Mouse (Mus musculus): ENCODE results near the gene Smad3. TPM values are rescaled to one million over a fixed set of nuclear protein-coding genes. Genes with fewer than 3 reads are reported as not detected.

The Smad3 gene
- polyA plus RNA-seq, 1 experiment from 2014 or later: 9.0 TPM

GRCm38 (mm10) chr9:63731114-63731828 lies 26.5 kb downstream of the Smad3 start:
- Histone ChIP-seq H3K9me3 (ENCODE audit: control insufficient read depth, low read length) (no peaks in the 10 kb centered on the region), H3K36me3 (replicated peaks; ENCODE audit: control insufficient read depth, insufficient read depth) (no peaks in the 10 kb centered on the region), H3K4me2 (replicated peaks) (no peak overlapping the region), H3K27me3 (ENCODE audit: control insufficient read depth, insufficient read depth, low read length) (no peaks in the 10 kb centered on the region), H3K9ac (no peak overlapping the region), H3K4me1 (replicated peaks; ENCODE audit: control insufficient read depth, insufficient read depth, low read length) (no peaks in the 10 kb centered on the region), H3K4me3 (replicated peaks; ENCODE audit: low read length) (no peak overlapping the region), H3K27ac (no peak overlapping the region)
- DNase-seq (ENCODE audit: low spot score) (no peak), ATAC-seq (ENCODE audit: low FRiP score) (no peak)
- WGBS: 86% methylated on average over 9 of the region's 9 CpGs

GRCm38 (mm10) chr9:63728969-63729368 lies 28.8 kb downstream of the Smad3 start:
- no peak overlapping the region for H3K4me3 ChIP-seq (replicated peaks; ENCODE audit: low read length)
- no peaks in the 10 kb centered on the region for H3K9me3 ChIP-seq (ENCODE audit: control insufficient read depth, low read length)
- no peaks in the 10 kb centered on the region for H3K27me3 ChIP-seq (ENCODE audit: control insufficient read depth, insufficient read depth, low read length)
- no peak for DNase-seq (ENCODE audit: low spot score)
- no peak overlapping the region for H3K27ac ChIP-seq
- H3K4me2 ChIP-seq (replicated peaks): no peak overlapping the region
- no peak overlapping the region for H3K9ac ChIP-seq
- no peak for ATAC-seq (ENCODE audit: low FRiP score)
- H3K36me3 ChIP-seq (replicated peaks; ENCODE audit: control insufficient read depth, insufficient read depth): no peaks in the 10 kb centered on the region
- no peaks in the 10 kb centered on the region for H3K4me1 ChIP-seq (replicated peaks; ENCODE audit: control insufficient read depth, insufficient read depth, low read length)
- 77% methylated on average over 10 of the region's 10 CpGs for WGBS

- Histone ChIP-seq H3K36me3 (replicated peaks; ENCODE audit: control insufficient read depth, insufficient read depth) (no peaks in the 10 kb centered on the region), H3K4me2 (replicated peaks) (no peak overlapping the region), H3K9ac (no peak overlapping the region), H3K9me3 (ENCODE audit: control insufficient read depth, low read length) (no peaks in the 10 kb centered on the region), H3K4me1 (replicated peaks; ENCODE audit: control insufficient read depth, insufficient read depth, low read length) (no peaks in the 10 kb centered on the region), H3K27ac (no peak overlapping the region), H3K27me3 (ENCODE audit: control insufficient read depth, insufficient read depth, low read length) (no peaks in the 10 kb centered on the region), H3K4me3 (replicated peaks; ENCODE audit: low read length) (no peak overlapping the region)
- DNase-seq (ENCODE audit: low spot score): no peak
- 93% methylated on average over 6 of the region's 6 CpGs for WGBS
- no peak for ATAC-seq (ENCODE audit: low FRiP score)
Measured at GRCm38 (mm10) chr9:63727070-63727469, 30.7 kb downstream of the Smad3 start.

- Histone ChIP-seq H3K27ac (no peak overlapping the region), H3K27me3 (ENCODE audit: control insufficient read depth, insufficient read depth, low read length) (no peaks in the 10 kb centered on the region), H3K4me3 (replicated peaks; ENCODE audit: low read length) (no peak overlapping the region), H3K9ac (no peak overlapping the region), H3K36me3 (replicated peaks; ENCODE audit: control insufficient read depth, insufficient read depth) (no peaks in the 10 kb centered on the region), H3K4me1 (replicated peaks; ENCODE audit: control insufficient read depth, insufficient read depth, low read length) (no peaks in the 10 kb centered on the region), H3K9me3 (ENCODE audit: control insufficient read depth, low read length) (no peaks in the 10 kb centered on the region), H3K4me2 (replicated peaks) (no peak overlapping the region)
- ATAC-seq (ENCODE audit: low FRiP score): no peak
- 71% methylated on average over 13 of the region's 13 CpGs for WGBS
- DNase-seq (ENCODE audit: low spot score): no peak
Measured at GRCm38 (mm10) chr9:63726088-63727010, 31.4 kb downstream of the Smad3 start.

- ATAC-seq (ENCODE audit: low FRiP score) (no peak), DNase-seq (ENCODE audit: low spot score) (no peak)
- Histone ChIP-seq H3K9me3 (ENCODE audit: control insufficient read depth, low read length) (no peaks in the 10 kb centered on the region), H3K4me3 (replicated peaks; ENCODE audit: low read length) (no peak overlapping the region), H3K27ac (no peak overlapping the region), H3K36me3 (replicated peaks; ENCODE audit: control insufficient read depth, insufficient read depth) (no peaks in the 10 kb centered on the region), H3K9ac (no peak overlapping the region), H3K4me2 (replicated peaks) (no peak overlapping the region), H3K27me3 (ENCODE audit: control insufficient read depth, insufficient read depth, low read length) (no peaks in the 10 kb centered on the region), H3K4me1 (replicated peaks; ENCODE audit: control insufficient read depth, insufficient read depth, low read length) (no peaks in the 10 kb centered on the region)
- WGBS: 96% methylated on average over 5 of the region's 5 CpGs
Measured at GRCm38 (mm10) chr9:63724750-63725149, 33.0 kb downstream of the Smad3 start.

GRCm38 (mm10) chr9:63722918-63723317 lies 34.9 kb downstream of the Smad3 start:
- Histone ChIP-seq H3K4me1 (replicated peaks; ENCODE audit: control insufficient read depth, insufficient read depth, low read length) (no peaks in the 10 kb centered on the region; the same call in 1 of the 2 replicates), H3K4me2 (replicated peaks) (no peak overlapping the region), H3K9ac (no peak overlapping the region), H3K4me3 (replicated peaks; ENCODE audit: low read length) (no peak overlapping the region), H3K27me3 (ENCODE audit: control insufficient read depth, insufficient read depth, low read length) (no peaks in the 10 kb centered on the region), H3K27ac (no peak overlapping the region), H3K9me3 (ENCODE audit: control insufficient read depth, low read length) (no peaks in the 10 kb centered on the region), H3K36me3 (replicated peaks; ENCODE audit: control insufficient read depth, insufficient read depth) (no peaks in the 10 kb centered on the region)
- no peak for DNase-seq (ENCODE audit: low spot score)
- WGBS: 73% methylated on average over 9 of the region's 9 CpGs
- ATAC-seq (ENCODE audit: low FRiP score): no peak

- Histone ChIP-seq H3K9me3 (ENCODE audit: control insufficient read depth, low read length) (no peaks in the 10 kb centered on the region), H3K4me3 (replicated peaks; ENCODE audit: low read length) (no peak overlapping the region), H3K9ac (no peak overlapping the region), H3K36me3 (replicated peaks; ENCODE audit: control insufficient read depth, insufficient read depth) (no peaks in the 10 kb centered on the region), H3K27me3 (ENCODE audit: control insufficient read depth, insufficient read depth, low read length) (no peaks in the 10 kb centered on the region), H3K4me1 (replicated peaks; ENCODE audit: control insufficient read depth, insufficient read depth, low read length) (no peaks in the 10 kb centered on the region; the same call in 1 of the 2 replicates), H3K27ac (no peak overlapping the region), H3K4me2 (replicated peaks) (no peak overlapping the region)
- no peak for DNase-seq (ENCODE audit: low spot score)
- ATAC-seq (ENCODE audit: low FRiP score): no peak
- 95% methylated on average over 7 of the region's 7 CpGs for WGBS
Measured at GRCm38 (mm10) chr9:63722350-63722749, 35.4 kb downstream of the Smad3 start.

GRCm38 (mm10) chr9:63721573-63722275 lies 36.1 kb downstream of the Smad3 start:
- Histone ChIP-seq H3K9me3 (ENCODE audit: control insufficient read depth, low read length) (no peaks in the 10 kb centered on the region), H3K27me3 (ENCODE audit: control insufficient read depth, insufficient read depth, low read length) (no peaks in the 10 kb centered on the region), H3K4me1 (replicated peaks; ENCODE audit: control insufficient read depth, insufficient read depth, low read length) (no peaks in the 10 kb centered on the region; the same call in 1 of the 2 replicates), H3K9ac (no peak overlapping the region), H3K4me2 (replicated peaks) (no peak overlapping the region), H3K4me3 (replicated peaks; ENCODE audit: low read length) (no peak overlapping the region), H3K36me3 (replicated peaks; ENCODE audit: control insufficient read depth, insufficient read depth) (no peaks in the 10 kb centered on the region), H3K27ac (no peak overlapping the region)
- DNase-seq (ENCODE audit: low spot score) (no peak), ATAC-seq (ENCODE audit: low FRiP score) (no peak)
- 90% methylated on average over 9 of the region's 9 CpGs for WGBS

- Histone ChIP-seq H3K9ac (no peak overlapping the region), H3K27me3 (ENCODE audit: control insufficient read depth, insufficient read depth, low read length) (no peaks in the 10 kb centered on the region), H3K4me2 (replicated peaks) (no peak overlapping the region), H3K4me1 (replicated peaks; ENCODE audit: control insufficient read depth, insufficient read depth, low read length) (peaks cover 9% of the 10 kb centered on the region; the same call in 1 of the 2 replicates), H3K27ac (no peak overlapping the region), H3K9me3 (ENCODE audit: control insufficient read depth, low read length) (no peaks in the 10 kb centered on the region), H3K4me3 (replicated peaks; ENCODE audit: low read length) (no peak overlapping the region), H3K36me3 (replicated peaks; ENCODE audit: control insufficient read depth, insufficient read depth) (no peaks in the 10 kb centered on the region)
- 78% methylated on average over 6 of the region's 6 CpGs for WGBS
- no peak for ATAC-seq (ENCODE audit: low FRiP score)
- no peak for DNase-seq (ENCODE audit: low spot score)
Measured at GRCm38 (mm10) chr9:63720715-63721114, 37.1 kb downstream of the Smad3 start.
